Mouse (Mus musculus) heart, embryonic 12.5 days (tissue): Measurements from ENCODE around the gene Btbd7. TPM values are rescaled to one million over a fixed set of nuclear protein-coding genes. Genes with fewer than 3 reads are reported as not detected.

Experiments
- ATAC-seq: fragments of 200-750 bp; cut with Nextera tagmentation; 2 replicates; pipeline ENCODE4 v1.8.0; 2017; ENCODE audit warnings: moderate TSS enrichment, moderate library complexity; ENCODE audit not compliant: insufficient number of reproducible peaks, low FRiP score
- H3K27ac ChIP-seq: fragments of 300-500 bp; sonication (generic); 2 replicates; pipeline ENCODE4 v1.5.1; 2016; ENCODE audit warnings: mild to moderate bottlenecking, moderate library complexity; ENCODE audit not compliant: poor library complexity, severe bottlenecking
- H3K27me3 ChIP-seq: fragments of 300-500 bp; sonication (generic); replicated peaks from 2 replicates; pipeline ENCODE4 v1.6.1; 2016; ENCODE audit warnings: mild to moderate bottlenecking, moderate library complexity
- H3K36me3 ChIP-seq: fragments of 300-500 bp; sonication (generic); 2 replicates; pipeline ENCODE4 v1.6.1; 2016; ENCODE audit warnings: mild to moderate bottlenecking, moderate library complexity
- H3K4me1 ChIP-seq: fragments of 300-500 bp; sonication (generic); replicated peaks from 2 replicates; pipeline ENCODE4 v1.6.1; 2016; ENCODE audit warnings: mild to moderate bottlenecking
- H3K4me2 ChIP-seq: fragments of 300-500 bp; sonication (generic); 2 replicates; pipeline ENCODE4 v1.6.1; 2016; ENCODE audit warnings: mild to moderate bottlenecking, moderate library complexity
- H3K4me3 ChIP-seq: fragments of 300-500 bp; sonication (generic); 2 replicates; pipeline ENCODE4 v1.5.1; 2016; ENCODE audit warnings: mild to moderate bottlenecking
- H3K9ac ChIP-seq: fragments of 300-500 bp; sonication (generic); 2 replicates; pipeline ENCODE4 v1.6.1; 2016; ENCODE audit warnings: mild to moderate bottlenecking, moderate library complexity
- H3K9me3 ChIP-seq: fragments of 300-500 bp; sonication (generic); replicated peaks from 2 replicates; pipeline ENCODE4 v1.6.1; 2016; ENCODE audit warnings: mild to moderate bottlenecking, moderate library complexity
- WGBS: fragments of 180-500 bp; shearing (Covaris S2); methylation state at CpG from one replicate; pipeline ENCODE4 v1.1.7; 2016; 5-methylcytosine and 5-hydroxymethylcytosine counted together
- polyA plus RNA-seq: library from polyadenylated mRNA; unstranded; fragments of >200 nt; fragmentation: Nextera tagmentation; extraction: Ambion mirVana; gene quantifications from 2 replicates; pipeline ENCODE4 v1.2.1, GENCODE M21; 2016

The Btbd7 gene
- polyA plus RNA-seq = 18.4 and 23.2 TPM in 2 replicates

GRCm38 (mm10) chr12:102878031-102878823, at the start of gene Btbd7:
TSS of gene Btbd7 (minus strand) at chr12:102878471.
- Histone ChIP-seq H3K9me3 (no peaks in the 10 kb centered on the region), H3K4me1 (peaks cover 9% of the 10 kb centered on the region), H3K4me2 (peak within 1 kb of the TSS; percentile 83), H3K27me3 (no peaks in the 10 kb centered on the region), H3K36me3 (no peaks in the 10 kb centered on the region), H3K9ac (peak within 1 kb of the TSS; percentile 94), H3K4me3 (peak within 1 kb of the TSS; percentile 85), H3K27ac (peak within 1 kb of the TSS; percentile 98)
- under 1% methylated on average over 82 of the region's 95 CpGs for WGBS
- peak; percentile 95 for ATAC-seq

- Histone ChIP-seq H3K4me3 (no peak overlapping the region), H3K9ac (no peak overlapping the region), H3K4me2 (no peak overlapping the region), H3K9me3 (no peaks in the 10 kb centered on the region), H3K36me3 (no peaks in the 10 kb centered on the region), H3K4me1 (no peaks in the 10 kb centered on the region), H3K27me3 (0 out of 2 replicates have a peak, but pooled peaks cover 5% of the 10 kb centered on the region), H3K27ac (no peak overlapping the region)
- ATAC-seq = no peak
- 86% methylated on average over 2 of the region's 2 CpGs for WGBS
Observed at GRCm38 (mm10) chr12:102916073-102916472, 37.8 kb upstream of the Btbd7 start.

GRCm38 (mm10) chr12:102908191-102908590, 29.9 kb upstream of the Btbd7 start:
- H3K9me3 ChIP-seq = no peaks in the 10 kb centered on the region
- WGBS = 37% methylated on average over 3 of the region's 3 CpGs
- no peaks in the 10 kb centered on the region for H3K27me3 ChIP-seq
- no peak overlapping the region for H3K9ac ChIP-seq
- no peak for ATAC-seq
- no peak overlapping the region for H3K27ac ChIP-seq
- no peaks in the 10 kb centered on the region for H3K36me3 ChIP-seq
- H3K4me3 ChIP-seq = no peak overlapping the region
- H3K4me1 ChIP-seq = no peaks in the 10 kb centered on the region
- no peak overlapping the region for H3K4me2 ChIP-seq

- Histone ChIP-seq H3K9me3 (peaks cover 4% of the 10 kb centered on the region), H3K4me3 (no peak within 1 kb of the TSS), H3K4me2 (no peak within 1 kb of the TSS), H3K9ac (no peak within 1 kb of the TSS), H3K27ac (no peak within 1 kb of the TSS), H3K27me3 (no peaks in the 10 kb centered on the region), H3K36me3 (no peaks in the 10 kb centered on the region), H3K4me1 (no peaks in the 10 kb centered on the region)
- 86% methylated on average over 17 of the region's 17 CpGs for WGBS
- no peak for ATAC-seq
Observed at GRCm38 (mm10) chr12:102899091-102899490, 20.8 kb upstream of the Btbd7 start, which contains the start of gene Cox8c. TSS of gene Cox8c (plus strand) at chr12:102899316.

GRCm38 (mm10) chr12:102888568-102888967, 10.3 kb upstream of the Btbd7 start:
- 77% methylated on average over 5 of the region's 5 CpGs for WGBS
- Histone ChIP-seq H3K36me3 (no peaks in the 10 kb centered on the region), H3K27ac (no peak overlapping the region), H3K27me3 (no peaks in the 10 kb centered on the region), H3K9ac (no peak overlapping the region), H3K4me1 (no peaks in the 10 kb centered on the region), H3K9me3 (no peaks in the 10 kb centered on the region), H3K4me3 (no peak overlapping the region), H3K4me2 (no peak overlapping the region)
- ATAC-seq = no peak

- H3K4me3 ChIP-seq = no peak overlapping the region
- WGBS = 54% methylated on average over 10 of the region's 10 CpGs
Observed at GRCm38 (mm10) chr12:102887366-102887765, 9.1 kb upstream of the Btbd7 start.

GRCm38 (mm10) chr12:102885735-102886134, 7.5 kb upstream of the Btbd7 start:
- H3K4me2 ChIP-seq = no peak overlapping the region; the same call in 1 of the 2 replicates
- H3K4me3 ChIP-seq = no peak overlapping the region
- 15% methylated on average over 5 of the region's 5 CpGs for WGBS
- H3K9me3 ChIP-seq = no peaks in the 10 kb centered on the region
- H3K36me3 ChIP-seq = no peaks in the 10 kb centered on the region
- no peak for ATAC-seq
- H3K4me1 ChIP-seq = no peaks in the 10 kb centered on the region
- H3K27ac ChIP-seq = no peak overlapping the region
- H3K9ac ChIP-seq = no peak overlapping the region
- no peaks in the 10 kb centered on the region for H3K27me3 ChIP-seq

More at GRCm38 (mm10) chr12:102887366-102887765, 9.1 kb upstream of the Btbd7 start:
- no peaks in the 10 kb centered on the region for H3K9me3 ChIP-seq
- no peaks in the 10 kb centered on the region for H3K27me3 ChIP-seq
- no peak for ATAC-seq
- H3K9ac ChIP-seq = no peak overlapping the region
- no peaks in the 10 kb centered on the region for H3K36me3 ChIP-seq
- no peak overlapping the region for H3K4me2 ChIP-seq
- no peak overlapping the region for H3K27ac ChIP-seq
- no peaks in the 10 kb centered on the region for H3K4me1 ChIP-seq

GRCm38 (mm10) chr12:102878901-102879300, 630 bp upstream of the Btbd7 start:
- H3K4me2 ChIP-seq = peak overlapping the region; percentile 69
- peak overlapping the region; percentile 85 for H3K4me3 ChIP-seq
- 20% methylated on average over 7 of the region's 7 CpGs for WGBS
- no peaks in the 10 kb centered on the region for H3K9me3 ChIP-seq
- no peaks in the 10 kb centered on the region for H3K36me3 ChIP-seq
- H3K27ac ChIP-seq = no peak overlapping the region
- ATAC-seq = no peak
- H3K9ac ChIP-seq = peak overlapping the region; percentile 67; the same call in 1 of the 2 replicates
- peaks cover 9% of the 10 kb centered on the region for H3K4me1 ChIP-seq
- no peaks in the 10 kb centered on the region for H3K27me3 ChIP-seq

- H3K4me3 ChIP-seq = peak overlapping the region; percentile 85
- peak overlapping the region; percentile 98 for H3K27ac ChIP-seq
Observed at GRCm38 (mm10) chr12:102877301-102878030, 805 bp downstream of the Btbd7 start.

GRCm38 (mm10) chr12:102870527-102870926, 7.7 kb downstream of the Btbd7 start:
- no peaks in the 10 kb centered on the region for H3K36me3 ChIP-seq
- no peak for ATAC-seq
- no peaks in the 10 kb centered on the region for H3K4me1 ChIP-seq
- H3K27me3 ChIP-seq = no peaks in the 10 kb centered on the region
- H3K4me2 ChIP-seq = no peak overlapping the region
- H3K4me3 ChIP-seq = no peak overlapping the region
- no peak overlapping the region for H3K27ac ChIP-seq
- H3K9ac ChIP-seq = no peak overlapping the region
- WGBS = 64% methylated on average over 1 of the region's 1 CpGs
- no peaks in the 10 kb centered on the region for H3K9me3 ChIP-seq

More at GRCm38 (mm10) chr12:102877301-102878030, 805 bp downstream of the Btbd7 start:
- no peaks in the 10 kb centered on the region for H3K36me3 ChIP-seq
- H3K27me3 ChIP-seq = no peaks in the 10 kb centered on the region
- peak; percentile 88 for ATAC-seq
- whole genome bisulfite sequencing = under 1% methylated on average over 50 of the region's 70 CpGs
- H3K4me2 ChIP-seq = peak overlapping the region; percentile 83
- peaks cover 9% of the 10 kb centered on the region for H3K4me1 ChIP-seq
- peak overlapping the region; percentile 94 for H3K9ac ChIP-seq
- H3K9me3 ChIP-seq = no peaks in the 10 kb centered on the region

- no peaks in the 10 kb centered on the region for H3K36me3 ChIP-seq
- no peak for ATAC-seq
- H3K27me3 ChIP-seq = no peaks in the 10 kb centered on the region
- H3K4me3 ChIP-seq = no peak overlapping the region
- no peaks in the 10 kb centered on the region for H3K9me3 ChIP-seq
- H3K9ac ChIP-seq = no peak overlapping the region
- 82% methylated on average over 2 of the region's 2 CpGs for WGBS
- no peaks in the 10 kb centered on the region for H3K4me1 ChIP-seq
- no peak overlapping the region for H3K4me2 ChIP-seq
- no peak overlapping the region for H3K27ac ChIP-seq
Observed at GRCm38 (mm10) chr12:102869802-102870201, 8.5 kb downstream of the Btbd7 start.
